In the genomic region with DNA sequence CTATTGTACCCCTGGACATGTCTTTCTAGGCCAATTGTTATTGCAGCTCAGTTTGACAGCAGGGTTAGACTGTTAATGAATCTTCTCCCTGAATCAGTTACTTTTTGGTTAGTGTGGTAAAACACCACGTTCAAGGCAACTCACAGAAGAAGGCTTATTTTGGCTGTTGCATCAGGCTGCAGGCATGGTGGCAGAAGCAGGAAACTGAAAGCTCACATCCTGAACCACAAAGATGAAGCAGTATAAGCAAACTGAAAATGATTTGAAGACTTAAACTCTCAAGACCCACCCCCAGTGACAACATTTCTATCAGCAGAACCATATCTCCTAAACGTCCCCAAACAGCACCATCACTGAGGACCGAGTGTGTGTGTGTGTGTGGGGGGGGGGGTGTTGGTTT, we compare ENCODE assay signal across 34 mouse cellular contexts. TPM values are rescaled to one million over a fixed set of nuclear protein-coding genes. Genes with fewer than 3 reads are reported as not detected.
DNase-seq lines count a peak whose midpoint lies in the region; ATAC-seq lines count a peak whose summit lies in the region.
"Had no signal": no experiment of that assay in that cellular context is flagged by ENCODE, and none has a peak within 500 bp of the region (broad histone marks: within the 10 kb centered on the region; RNA-seq: fewer than 3 reads in every experiment).

No protein-coding gene starts in this region.

- H3K27me3 ChIP-seq in midbrain, embryonic 11.5 days (ENCODE audit: control insufficient read depth, insufficient read depth, low read length), result no peaks in the 10 kb centered on the region
- peaks cover 18% of the 10 kb centered on the region for H3K27me3 ChIP-seq in midbrain, embryonic 10.5 days (ENCODE audit: low read depth, poor library complexity, severe bottlenecking)
- no peaks in the 10 kb centered on the region for H3K27me3 ChIP-seq in limb, embryonic 10.5 days (ENCODE audit: low read depth, poor library complexity, severe bottlenecking)
- H3K27me3 ChIP-seq in hindbrain, embryonic 13.5 days, result no peaks in the 10 kb centered on the region
- H3K27me3 ChIP-seq: embryonic facial prominence, embryonic 15.5 days; intestine, embryonic 15.5 days; limb, embryonic 15.5 days; liver, embryonic 13.5 days; midbrain, embryonic 12.5 days; neural tube, embryonic 13.5 days had no signal

- no peak overlapping the region for H3K4me2 ChIP-seq in midbrain, embryonic 11.5 days
- H3K4me2 ChIP-seq in hindbrain, embryonic 13.5 days, result no peak overlapping the region
- H3K4me2 ChIP-seq: embryonic facial prominence, embryonic 15.5 days; forebrain, embryonic 12.5 days; heart, embryonic 11.5 days; intestine, embryonic 15.5 days; limb, embryonic 15.5 days; liver, embryonic 13.5 days; midbrain, embryonic 12.5 days; neural tube, embryonic 13.5 days had no signal

- no peaks in the 10 kb centered on the region for H3K9me3 ChIP-seq in midbrain, embryonic 11.5 days (ENCODE audit: control insufficient read depth, low read length)
- no peaks in the 10 kb centered on the region for H3K9me3 ChIP-seq in midbrain, embryonic 10.5 days (replicated peaks)
- no peaks in the 10 kb centered on the region for H3K9me3 ChIP-seq in limb, embryonic 10.5 days (replicated peaks)
- H3K9me3 ChIP-seq in hindbrain, embryonic 13.5 days, result no peaks in the 10 kb centered on the region
- H3K9me3 ChIP-seq: embryonic facial prominence, embryonic 10.5 days; embryonic facial prominence, embryonic 15.5 days; forebrain, embryonic 12.5 days; intestine, embryonic 15.5 days; limb, embryonic 15.5 days; liver, embryonic 13.5 days; midbrain, embryonic 12.5 days; neural tube, embryonic 13.5 days had no signal

- no peak overlapping the region for H3K27ac ChIP-seq in midbrain, embryonic 11.5 days (ENCODE audit: low read depth, low read length)
- no peak overlapping the region for H3K27ac ChIP-seq in midbrain, embryonic 10.5 days (replicated peaks)
- H3K27ac ChIP-seq in limb, embryonic 10.5 days, result no peak overlapping the region
- H3K27ac ChIP-seq in hindbrain, embryonic 13.5 days, result no peak overlapping the region
- H3K27ac ChIP-seq: embryonic facial prominence, embryonic 10.5 days; embryonic facial prominence, embryonic 15.5 days; forebrain, embryonic 12.5 days; hindbrain, postnatal 0 days; intestine, embryonic 15.5 days; kidney, postnatal 0 days; limb, embryonic 15.5 days; liver, embryonic 13.5 days; macrophage; midbrain, embryonic 12.5 days; neural tube, embryonic 13.5 days had no signal

- peaks cover 13% of the 10 kb centered on the region for H3K4me1 ChIP-seq in midbrain, embryonic 11.5 days (ENCODE audit: control insufficient read depth, insufficient read depth, low read length)
- H3K4me1 ChIP-seq in midbrain, embryonic 10.5 days, result peaks cover 28% of the 10 kb centered on the region
- H3K4me1 ChIP-seq in limb, embryonic 10.5 days, result no peaks in the 10 kb centered on the region
- H3K4me1 ChIP-seq in hindbrain, embryonic 13.5 days (replicated peaks), result peaks cover 13% of the 10 kb centered on the region
- H3K4me1 ChIP-seq: intestine, embryonic 15.5 days; limb, embryonic 15.5 days; liver, embryonic 13.5 days had no signal

- no peak overlapping the region for H3K9ac ChIP-seq in midbrain, embryonic 11.5 days (ENCODE audit: low read length)
- H3K9ac ChIP-seq in hindbrain, embryonic 13.5 days, result no peak overlapping the region
- H3K9ac ChIP-seq: embryonic facial prominence, embryonic 15.5 days; forebrain, embryonic 12.5 days; intestine, embryonic 15.5 days; limb, embryonic 15.5 days; liver, embryonic 13.5 days; midbrain, embryonic 12.5 days; neural tube, embryonic 13.5 days had no signal

- no peaks in the 10 kb centered on the region for H3K36me3 ChIP-seq in midbrain, embryonic 11.5 days (ENCODE audit: control insufficient read depth, insufficient read depth, low read length)
- H3K36me3 ChIP-seq in midbrain, embryonic 10.5 days, result no peaks in the 10 kb centered on the region
- H3K36me3 ChIP-seq in limb, embryonic 10.5 days, result no peaks in the 10 kb centered on the region
- H3K36me3 ChIP-seq in hindbrain, embryonic 13.5 days, result no peaks in the 10 kb centered on the region
- H3K36me3 ChIP-seq: embryonic facial prominence, embryonic 10.5 days; embryonic facial prominence, embryonic 15.5 days; forebrain, embryonic 12.5 days; intestine, embryonic 15.5 days; limb, embryonic 15.5 days; liver, embryonic 13.5 days; midbrain, embryonic 12.5 days; neural tube, embryonic 13.5 days had no signal

- peak; percentile 60 for DNase-seq in midbrain, embryonic 11.5 days (ENCODE audit: low spot score, missing footprints)
- no peak for DNase-seq in midbrain, embryonic 10.5 days (ENCODE audit: low spot score)
- peak; percentile 7 for DNase-seq in limb, embryonic 10.5 days (ENCODE audit: low spot score)
- DNase-seq in thymus, postnatal 10 days (ENCODE audit: low spot score in 2 of 2), result peak; percentile 10 to 40
- DNase-seq in gastrocnemius, postnatal 14 days, result no peak
- DNase-seq in spleen, adult 12 weeks (ENCODE audit: low spot score), result no peak
- DNase-seq: adrenal gland, postnatal 14 days; cerebellum, adult 18-20 months; cerebellum, postnatal 14 days; gastrocnemius, postnatal 10 days; heart, adult 18-20 months; heart, postnatal 4 days; kidney, adult 2 months; kidney, postnatal 4 days; layer of hippocampus, postnatal 36 days; left cerebral cortex, postnatal 4 days; liver, embryonic 13.5 days; lung, adult 18-20 months had no signal

- intact Hi-C loops in gastrocnemius, postnatal 14 days (cut with DNase I; ENCODE audit: low total_unique reads), result no loop called here

- no peak overlapping the region for H3K4me3 ChIP-seq in midbrain, embryonic 11.5 days (ENCODE audit: low read depth, low read length)
- H3K4me3 ChIP-seq in midbrain, embryonic 10.5 days, result no peak overlapping the region
- no peak overlapping the region for H3K4me3 ChIP-seq in limb, embryonic 10.5 days
- no peak overlapping the region for H3K4me3 ChIP-seq in hindbrain, embryonic 13.5 days
- H3K4me3 ChIP-seq: embryonic facial prominence, embryonic 10.5 days; embryonic facial prominence, embryonic 15.5 days; forebrain, embryonic 12.5 days; intestine, embryonic 15.5 days; limb, embryonic 15.5 days; liver, embryonic 13.5 days; midbrain, embryonic 12.5 days; myocyte; neural tube, embryonic 13.5 days had no signal

- ATAC-seq in midbrain, embryonic 11.5 days (ENCODE audit: low FRiP score), result no peak
- ATAC-seq in hindbrain, embryonic 13.5 days (ENCODE audit: low FRiP score), result no peak
- ATAC-seq: hindbrain, postnatal 0 days; intestine, embryonic 15.5 days; lung, postnatal 0 days; Patski had no signal

- WGBS in midbrain, embryonic 11.5 days, result 86% methylated on average over 3 of the region's 3 CpGs
- 85% methylated on average over 3 of the region's 3 CpGs for WGBS in midbrain, embryonic 10.5 days
- WGBS in limb, embryonic 10.5 days, result 81% methylated on average over 3 of the region's 3 CpGs
- 82% methylated on average over 3 of the region's 3 CpGs for WGBS in hindbrain, embryonic 13.5 days

RNA-seq across cellular contexts. Expression of gene Tox3, which starts 8.6 kb away (rescaled TPM):
- polyA plus RNA-seq in midbrain, embryonic 11.5 days (2014; fragmentation: Nextera tagmentation; extraction: Ambion mirVana), result 47.7 and 56.6 TPM in 2 replicates
- 14.8 and 19.1 TPM in 2 replicates for polyA plus RNA-seq in midbrain, embryonic 10.5 days (2016; fragmentation: Nextera tagmentation; extraction: Ambion mirVana)
- 4.4 and 4.6 TPM in 2 replicates for polyA plus RNA-seq in limb, embryonic 10.5 days (2016; fragmentation: Nextera tagmentation; extraction: Ambion mirVana)
- under 1 TPM; 0.33 to 0.40 TPM for total RNA-seq in gastrocnemius, postnatal 14 days (2021)
- 20.1 and 23.6 TPM in 2 replicates for polyA plus RNA-seq in hindbrain, embryonic 13.5 days (2015; fragmentation: Nextera tagmentation; extraction: Ambion mirVana)
- total RNA-seq: MEL had no signal
- polyA plus RNA-seq: macrophage, myocyte had no signal

Comparison
In these comparisons a context has a peak if more than half of its experiments do, and no peak if none do; other contexts are left out.
1. DNase-seq: peak in midbrain, embryonic 11.5 days (single experiment), limb, embryonic 10.5 days (single experiment) and thymus, postnatal 10 days (2 of 2); none in midbrain, embryonic 10.5 days (single experiment), gastrocnemius, postnatal 14 days (single experiment) and spleen, adult 12 weeks (single experiment).